Mouse (Mus musculus) forebrain, embryonic 14.5 days (tissue): ENCODE data around the gene Vamp5. TPM values are rescaled to one million over a fixed set of nuclear protein-coding genes. Genes with fewer than 3 reads are reported as not detected.

Experiments used
- ATAC-seq: fragments of 200-750 bp; cut with Nextera tagmentation; 2 replicates; pipeline ENCODE4 v1.8.0; 2017; ENCODE audit warnings: mild to moderate bottlenecking, moderate library complexity
- DNase-seq: peaks from one replicate; pipeline ENCODE4 v3.0.0-alpha.2; 2015; ENCODE audit warnings: low spot score
- H3K27ac ChIP-seq: fragments of 300-500 bp; sonication (generic); 2 replicates; pipeline ENCODE4 v1.5.1; 2014; ENCODE audit warnings: low read depth, mild to moderate bottlenecking, control low read depth, low read length, moderate library complexity
- H3K27me3 ChIP-seq: fragments of 300-500 bp; sonication (generic); replicated peaks from 2 replicates; pipeline ENCODE4 v1.6.1; 2014; ENCODE audit warnings: low read length, control low read depth, mixed read lengths; ENCODE audit not compliant: control insufficient read depth, insufficient read depth
- H3K36me3 ChIP-seq: fragments of 300-500 bp; sonication (generic); 2 replicates; pipeline ENCODE4 v1.6.1; 2014; ENCODE audit warnings: low read length, control low read depth; ENCODE audit not compliant: control insufficient read depth, insufficient read depth
- H3K4me1 ChIP-seq: fragments of 300-500 bp; sonication (generic); 2 replicates; pipeline ENCODE4 v1.6.1; 2014; ENCODE audit warnings: antibody characterized with exemption, low read length, control low read depth; ENCODE audit not compliant: control insufficient read depth, insufficient read depth
- H3K4me2 ChIP-seq: fragments of 300-500 bp; sonication (generic); 2 replicates; pipeline ENCODE4 v1.6.1; 2014; ENCODE audit warnings: mild to moderate bottlenecking, control low read depth, low read length
- H3K4me3 ChIP-seq: fragments of 300-500 bp; sonication (generic); 2 replicates; pipeline ENCODE4 v1.5.1; 2014; ENCODE audit warnings: low read depth, low read length, control low read depth
- H3K9ac ChIP-seq: fragments of 300-500 bp; sonication (generic); 2 replicates; pipeline ENCODE4 v1.6.1; 2014; ENCODE audit warnings: mild to moderate bottlenecking, low read length, control low read depth, moderate library complexity
- H3K9me3 ChIP-seq: fragments of 300-500 bp; sonication (generic); replicated peaks from 2 replicates; pipeline ENCODE4 v1.6.1; 2016; ENCODE audit warnings: low read length, control low read depth, mixed read lengths; ENCODE audit not compliant: control insufficient read depth
- WGBS: fragments of 180-500 bp; shearing (Covaris S2); extraction: QIAGEN DNeasy Blood & Tissue Kit; methylation state at CpG from one replicate; pipeline ENCODE4 v1.1.7; 2014; 5-methylcytosine and 5-hydroxymethylcytosine counted together
- polyA plus RNA-seq: library from polyadenylated mRNA; unstranded; fragments of >200 nt; fragmentation: Nextera tagmentation; extraction: Ambion mirVana; gene quantifications from 2 replicates; pipeline ENCODE4 v1.2.1, GENCODE M21; 2014

The Vamp5 gene
- polyA plus RNA-seq, 1 experiment from 2014 or later: 13.8 TPM

DNA sequence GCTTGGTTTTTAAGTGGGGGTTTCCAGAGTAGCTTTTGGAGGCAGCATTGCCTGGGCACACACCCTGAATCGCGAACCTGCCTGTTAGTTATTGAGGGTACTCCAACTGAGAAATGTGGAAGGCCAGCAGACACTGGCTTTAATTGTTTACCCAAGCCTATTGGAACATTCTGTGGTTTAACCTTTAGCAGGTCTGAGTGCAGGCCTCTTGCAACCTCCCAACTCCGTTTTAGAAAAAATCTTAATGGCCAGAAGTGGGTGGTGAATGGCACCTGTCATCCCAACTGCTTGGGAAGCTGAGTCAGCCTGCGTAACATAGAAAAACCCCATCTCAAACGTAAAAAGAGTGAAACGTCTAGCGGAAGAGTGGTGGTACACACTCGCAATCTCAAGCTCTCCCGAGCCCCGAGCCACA is 16.6 kb upstream of the Vamp5 start:
- no peak overlapping the region for H3K27ac ChIP-seq
- no peaks in the 10 kb centered on the region for H3K36me3 ChIP-seq
- H3K4me2 ChIP-seq: no peak overlapping the region
- no peak overlapping the region for H3K4me3 ChIP-seq
- no peaks in the 10 kb centered on the region for H3K4me1 ChIP-seq
- H3K9me3 ChIP-seq: no peaks in the 10 kb centered on the region
- 81% methylated on average over 10 of the region's 10 CpGs for WGBS
- no peak for DNase-seq
- no peak overlapping the region for H3K9ac ChIP-seq
- H3K27me3 ChIP-seq: no peaks in the 10 kb centered on the region
- no peak for ATAC-seq

DNA sequence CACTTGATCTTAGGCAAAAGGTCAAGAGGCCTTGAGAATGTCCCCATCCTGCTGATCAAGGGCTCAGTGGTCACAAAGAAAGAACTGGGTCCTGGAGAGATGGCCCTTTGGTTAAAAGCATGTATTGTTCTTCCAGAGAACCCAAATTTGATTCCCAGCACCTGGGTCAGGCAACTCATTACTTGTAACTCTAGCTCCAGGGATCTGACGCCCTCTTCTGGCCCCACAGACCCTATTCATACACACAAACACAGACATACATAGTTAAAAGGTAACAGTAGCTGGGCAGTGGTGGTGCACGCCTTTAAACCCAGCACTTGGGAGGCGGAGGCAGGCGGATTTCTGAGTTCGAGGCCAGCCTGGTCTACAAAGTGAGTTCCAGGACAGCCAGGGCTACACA is 12.1 kb upstream of the Vamp5 start:
- ATAC-seq (no peak), DNase-seq (no peak)
- H3K9ac ChIP-seq: no peak overlapping the region
- no peaks in the 10 kb centered on the region for H3K9me3 ChIP-seq
- no peaks in the 10 kb centered on the region for H3K36me3 ChIP-seq
- H3K4me2 ChIP-seq: no peak overlapping the region
- H3K27me3 ChIP-seq: 0 out of 2 replicates have a peak, but pooled peaks cover 4% of the 10 kb centered on the region
- H3K27ac ChIP-seq: no peak overlapping the region
- no peak overlapping the region for H3K4me3 ChIP-seq
- peaks cover 10% of the 10 kb centered on the region; the same call in 1 of the 2 replicates for H3K4me1 ChIP-seq
- WGBS: 89% methylated on average over 5 of the region's 5 CpGs

DNA sequence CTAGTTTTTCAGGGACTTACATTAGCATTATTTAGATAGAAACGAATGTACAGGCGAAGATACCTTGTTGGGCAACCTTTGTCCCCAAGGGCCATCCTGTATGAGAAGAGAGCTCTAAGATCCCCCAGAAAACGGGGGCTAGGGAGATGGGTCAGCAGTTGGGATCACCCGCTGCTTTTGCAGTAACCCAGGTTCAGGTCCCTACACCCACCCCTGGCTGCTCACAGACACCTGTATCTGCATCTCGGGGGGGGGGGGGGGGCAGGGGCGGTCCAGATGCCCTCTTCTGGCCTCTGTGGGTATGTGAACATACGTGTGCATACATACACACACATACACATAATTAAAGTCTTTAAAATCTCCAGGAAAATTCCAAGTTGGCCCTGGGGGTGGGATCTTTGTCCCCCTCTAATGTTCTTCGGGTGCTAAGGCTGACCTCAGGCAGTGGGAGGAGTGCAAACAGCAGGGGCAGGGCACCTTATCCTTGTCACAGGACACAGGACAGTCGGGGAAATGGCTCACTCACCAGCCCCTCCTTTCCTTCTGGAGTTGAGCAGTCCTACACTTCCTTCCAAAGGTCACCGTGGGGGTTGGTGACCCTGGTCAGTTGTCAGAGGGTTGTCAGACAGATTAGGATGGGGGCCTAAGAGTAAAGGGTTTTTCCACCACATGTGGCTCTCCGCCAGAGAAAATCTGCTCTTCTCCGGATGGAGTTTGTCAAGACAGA is 10.7 kb upstream of the Vamp5 start:
- Histone ChIP-seq H3K4me1 (peaks cover 10% of the 10 kb centered on the region; the same call in 1 of the 2 replicates), H3K27me3 (0 out of 2 replicates have a peak, but pooled peaks cover 4% of the 10 kb centered on the region), H3K27ac (no peak overlapping the region), H3K36me3 (no peaks in the 10 kb centered on the region), H3K9ac (no peak overlapping the region), H3K4me2 (peak overlapping the region; percentile 56), H3K4me3 (no peak overlapping the region), H3K9me3 (no peaks in the 10 kb centered on the region)
- ATAC-seq (no peak), DNase-seq (no peak)
- 25% methylated on average over 12 of the region's 12 CpGs for WGBS

DNA sequence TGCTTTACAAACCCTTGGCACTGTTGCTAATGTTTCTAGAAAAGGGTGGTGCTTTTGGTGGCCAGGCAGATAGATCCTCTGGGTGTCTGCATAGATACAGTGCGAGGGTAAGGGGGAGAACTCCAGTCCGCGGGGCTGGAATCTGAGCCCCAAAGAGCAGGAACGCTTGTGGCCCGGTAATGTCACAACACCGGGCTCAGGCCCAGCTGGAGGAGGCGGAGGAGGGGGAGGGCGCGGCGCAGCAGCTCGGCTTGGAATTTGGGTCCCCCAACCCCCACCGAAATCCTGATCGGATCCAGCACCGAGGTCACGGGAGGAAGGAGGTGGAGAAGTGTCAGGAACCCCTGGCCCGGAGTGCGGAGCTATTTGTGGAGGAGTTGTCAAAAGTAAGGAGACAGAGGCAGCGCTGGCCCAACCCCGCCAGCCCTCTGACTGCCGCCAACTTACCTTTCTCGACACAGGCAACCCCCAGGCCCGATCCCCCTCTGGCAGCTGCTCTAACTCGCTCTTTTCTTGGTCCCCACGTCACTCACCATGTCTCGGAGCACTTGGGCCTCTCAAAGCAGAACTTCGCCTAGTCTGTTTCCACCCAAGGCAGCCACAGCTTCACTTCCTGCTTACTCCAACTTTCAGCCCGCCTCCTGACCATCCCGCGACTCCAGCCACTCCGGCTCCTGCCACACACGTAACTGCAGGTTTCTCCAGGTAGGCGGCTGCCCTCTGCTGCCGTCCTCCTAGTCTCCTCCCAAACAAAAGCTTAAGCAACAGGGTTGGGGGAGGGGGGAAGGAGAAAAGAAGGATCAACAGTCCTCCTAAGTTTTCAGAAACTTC is 9.9 kb upstream of the Vamp5 start, which contains the start of gene Vamp8:
Gene Vamp8, minus strand, starts transcription at position 763 of the 831 bp plus-strand sequence.
- Histone ChIP-seq H3K27ac (peak within 1 kb of the TSS; percentile 9; the same call in 1 of the 2 replicates), H3K27me3 (0 out of 2 replicates have a peak, but pooled peaks cover 4% of the 10 kb centered on the region), H3K4me2 (peak within 1 kb of the TSS; percentile 56), H3K4me3 (peak within 1 kb of the TSS; percentile 28), H3K4me1 (peaks cover 10% of the 10 kb centered on the region; the same call in 1 of the 2 replicates), H3K9ac (peak within 1 kb of the TSS; percentile 54), H3K36me3 (no peaks in the 10 kb centered on the region), H3K9me3 (no peaks in the 10 kb centered on the region)
- peak; percentile 44 for ATAC-seq
- peak; percentile 41 for DNase-seq
- 3% methylated on average over 31 of the region's 33 CpGs for WGBS

GRCm38 (mm10) chr6:72389471-72389940 is 9.2 kb upstream of the Vamp5 start:
- WGBS: 37% methylated on average over 13 of the region's 13 CpGs
- Histone ChIP-seq H3K27me3 (0 out of 2 replicates have a peak, but pooled peaks cover 4% of the 10 kb centered on the region), H3K9ac (peak overlapping the region; percentile 54), H3K9me3 (no peaks in the 10 kb centered on the region), H3K4me3 (peak overlapping the region; percentile 28; the same call in 1 of the 2 replicates), H3K36me3 (no peaks in the 10 kb centered on the region), H3K4me2 (peak overlapping the region; percentile 56), H3K27ac (no peak overlapping the region; the same call in 1 of the 2 replicates), H3K4me1 (peaks cover 10% of the 10 kb centered on the region; the same call in 1 of the 2 replicates)
- ATAC-seq: peak; percentile 29; the same call in 1 of the 2 replicates
- no peak for DNase-seq

DNA sequence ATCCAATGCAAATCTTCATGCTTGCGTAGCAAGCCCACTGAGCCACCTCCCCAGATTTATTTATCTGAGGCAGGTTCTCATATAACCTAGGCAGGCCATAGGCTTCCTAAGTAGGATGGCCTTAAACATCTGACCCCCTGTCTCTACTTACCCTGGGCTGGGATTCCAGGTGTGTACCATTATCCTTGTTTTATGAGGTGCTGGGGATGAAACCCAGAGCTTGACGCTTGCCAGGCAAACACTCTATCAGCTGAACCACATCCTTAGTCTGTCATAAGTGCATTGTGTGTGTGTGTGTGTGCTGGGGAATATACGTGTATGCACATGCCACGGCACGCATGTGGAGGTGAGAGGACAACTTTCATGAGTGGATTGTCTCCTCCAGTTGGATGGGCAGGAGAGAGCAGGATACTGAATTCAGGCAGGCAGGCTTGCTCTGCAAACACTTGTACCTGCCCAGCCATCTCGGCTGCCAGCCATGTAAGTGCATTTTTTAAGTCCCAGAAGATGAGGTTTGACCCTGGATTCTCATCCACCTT is 8.6 kb upstream of the Vamp5 start:
- H3K36me3 ChIP-seq: no peaks in the 10 kb centered on the region
- peaks cover 10% of the 10 kb centered on the region; the same call in 1 of the 2 replicates for H3K4me1 ChIP-seq
- WGBS: 93% methylated on average over 6 of the region's 6 CpGs
- no peak overlapping the region for H3K27ac ChIP-seq
- H3K4me2 ChIP-seq: no peak overlapping the region
- no peaks in the 10 kb centered on the region for H3K9me3 ChIP-seq
- H3K9ac ChIP-seq: no peak overlapping the region
- DNase-seq: no peak
- H3K27me3 ChIP-seq: 0 out of 2 replicates have a peak, but pooled peaks cover 4% of the 10 kb centered on the region
- H3K4me3 ChIP-seq: no peak overlapping the region
- no peak for ATAC-seq

DNA sequence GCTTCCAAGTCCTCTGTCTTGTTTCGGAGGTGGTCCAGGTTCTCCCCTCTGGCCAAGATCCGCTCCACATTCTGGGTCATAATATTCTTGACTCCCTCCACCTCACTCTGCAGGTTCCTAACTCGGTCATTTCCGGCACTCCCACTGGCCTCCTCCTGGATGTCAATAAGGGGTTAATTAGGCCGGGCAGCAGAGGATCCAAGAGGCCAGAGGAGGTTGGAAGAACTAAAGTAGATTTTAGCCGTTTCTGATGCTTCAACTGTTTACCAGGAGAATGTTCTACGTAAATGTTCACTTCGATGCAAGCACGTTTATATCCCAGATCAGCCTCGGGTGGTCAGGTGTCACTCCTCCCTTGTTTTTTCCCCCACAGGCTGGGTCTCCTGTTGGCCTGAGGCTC is 8.0 kb upstream of the Vamp5 start:
- 65% methylated on average over 10 of the region's 10 CpGs for WGBS
- Histone ChIP-seq H3K4me2 (no peak overlapping the region), H3K36me3 (no peaks in the 10 kb centered on the region), H3K4me3 (no peak overlapping the region), H3K9ac (no peak overlapping the region), H3K27me3 (0 out of 2 replicates have a peak, but pooled peaks cover 4% of the 10 kb centered on the region), H3K9me3 (no peaks in the 10 kb centered on the region), H3K27ac (no peak overlapping the region), H3K4me1 (peaks cover 10% of the 10 kb centered on the region; the same call in 1 of the 2 replicates)
- DNase-seq (no peak), ATAC-seq (no peak)

- Histone ChIP-seq H3K4me1 (peaks cover 10% of the 10 kb centered on the region; the same call in 1 of the 2 replicates), H3K4me3 (no peak overlapping the region), H3K9ac (no peak overlapping the region), H3K27ac (no peak overlapping the region), H3K27me3 (0 out of 2 replicates have a peak, but pooled peaks cover 4% of the 10 kb centered on the region), H3K4me2 (no peak overlapping the region), H3K36me3 (no peaks in the 10 kb centered on the region), H3K9me3 (no peaks in the 10 kb centered on the region)
- DNase-seq (no peak), ATAC-seq (no peak)
- 73% methylated on average over 3 of the region's 3 CpGs for WGBS
These were observed 7.5 kb upstream of the Vamp5 start for GRCm38 (mm10) chr6:72387816-72388215.
